Mouse (Mus musculus) hematopoietic multipotent progenitor cell, adult 10-12 weeks (in vitro differentiated cells): ENCODE results near the gene Rbfox3. TPM values are rescaled to one million over a fixed set of nuclear protein-coding genes. Genes with fewer than 3 reads are reported as not detected.

ENCODE experiments used
- polyA plus RNA-seq: library from polyadenylated mRNA; stranded (reverse); fragments of >175 nt; gene quantifications from 2 replicates; pipeline ENCODE4 v1.2.3, GENCODE M21; 2012; ENCODE audit warnings: low replicate concordance

Rbfox3 gene
- 0.10 TPM in 1 of 2 replicates, not detected in the other for polyA plus RNA-seq

DNA sequence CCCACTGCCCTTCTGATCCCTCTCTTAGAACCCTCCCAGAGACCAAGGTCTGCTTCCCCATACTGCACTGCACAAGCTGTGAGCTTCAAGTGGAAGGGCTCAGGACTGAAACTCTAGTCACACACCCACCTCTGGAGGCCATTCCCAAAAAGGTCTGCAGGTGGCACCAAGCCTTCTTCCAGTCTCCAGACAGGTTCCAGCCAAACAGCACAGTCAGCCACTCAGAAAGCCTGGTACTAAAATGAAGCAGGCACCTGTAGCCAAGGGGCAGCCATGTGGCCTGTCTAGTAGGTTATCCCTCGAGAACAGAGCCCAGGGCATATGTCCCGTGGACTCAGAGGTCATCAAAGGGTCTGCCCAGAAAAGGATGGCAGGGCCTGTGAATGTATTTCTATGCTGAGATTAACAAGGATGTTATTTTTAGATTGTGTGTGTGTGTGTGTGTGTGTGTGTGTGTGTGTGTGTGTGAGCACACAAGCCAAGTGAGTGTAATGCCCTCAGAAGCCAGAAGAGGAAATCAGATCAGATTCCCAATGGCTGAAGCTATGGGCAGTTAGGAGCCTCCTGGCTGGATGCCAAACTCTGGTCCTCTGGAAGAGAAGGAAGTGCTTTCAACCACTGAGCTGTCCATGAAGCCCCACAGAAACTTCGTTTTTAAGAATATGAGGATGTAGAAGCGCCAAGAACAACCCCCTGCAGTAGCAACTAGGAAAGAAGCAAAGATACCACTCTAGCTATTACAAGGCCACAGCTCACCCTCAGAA is at the start of gene Rbfox3:
TSS of gene Rbfox3 (minus strand) at position 291 of the 764 bp plus-strand sequence.

DNA sequence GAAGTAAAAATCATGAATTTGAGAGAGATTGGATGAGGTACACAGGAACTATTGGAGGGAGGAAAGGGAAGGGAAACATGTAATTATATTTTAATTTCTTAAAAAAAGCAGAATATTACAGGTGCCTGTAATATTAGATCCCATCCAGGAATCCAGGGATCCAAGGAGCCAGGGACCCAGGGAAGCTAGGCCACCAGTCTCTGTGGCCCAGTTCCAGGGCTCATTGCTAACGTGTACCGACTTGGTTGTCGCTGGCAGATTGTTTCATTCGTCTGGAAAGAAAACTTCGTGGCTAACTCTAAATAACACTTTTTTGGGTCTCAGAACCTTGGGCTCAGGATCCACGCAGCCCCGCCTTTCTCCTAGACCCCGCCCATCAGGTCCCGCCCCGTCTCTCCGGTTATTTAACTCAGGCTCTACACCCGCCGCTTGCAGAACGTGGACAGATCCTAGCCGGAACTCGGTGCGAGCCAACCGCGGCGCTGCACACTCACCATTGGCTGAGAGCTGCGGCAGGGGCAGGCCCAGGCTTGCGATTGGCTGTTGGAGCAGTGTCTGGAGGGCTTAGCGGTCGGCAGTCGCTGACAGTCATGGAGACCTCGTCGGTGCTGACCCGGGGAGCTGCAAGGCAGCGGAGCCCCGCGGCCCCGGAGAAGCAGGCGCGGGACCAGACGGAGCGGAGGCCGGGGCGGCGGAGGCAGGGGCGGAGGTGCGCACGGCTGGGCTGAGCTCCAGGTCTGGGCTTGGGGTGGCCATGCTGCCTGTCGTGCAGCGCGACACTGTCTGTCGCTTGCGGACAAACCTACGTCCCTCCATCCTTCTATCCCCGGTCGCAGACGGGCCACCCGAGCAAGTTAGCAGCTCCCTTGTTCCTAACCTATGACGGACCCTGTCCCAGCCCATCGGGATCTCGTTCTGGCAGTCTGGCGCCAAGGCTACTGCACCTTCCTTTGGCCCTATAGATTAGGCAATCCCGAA is 434.7 kb downstream of the Rbfox3 start, which contains the start of gene Engase:
TSS of gene Engase (plus strand) at position 434 of the 978 bp plus-strand sequence.

Other genes starting within 250 kb of the Rbfox3 start
- not detected in 2 replicates for gene Enpp7, start 76.6 kb upstream of the Rbfox3 start, polyA plus RNA-seq
- 3.0 and 4.6 TPM in 2 replicates for gene Cbx2, start 111.4 kb upstream of the Rbfox3 start, polyA plus RNA-seq
- gene Cbx8, start 129.4 kb upstream of the Rbfox3 start, polyA plus RNA-seq = 16.7 and 47.2 TPM in 2 replicates
- 108 and 258 TPM in 2 replicates for gene Cbx4, start 174.6 kb upstream of the Rbfox3 start, polyA plus RNA-seq